Mouse (Mus musculus): ENCODE results near the gene Rtn1. TPM values are rescaled to one million over a fixed set of nuclear protein-coding genes. Genes with fewer than 3 reads are reported as not detected.

Rtn1 gene
- polyA plus RNA-seq, 1 experiment from 2014 or later: 0.85 TPM

- Histone ChIP-seq H3K27ac (no peak overlapping the region), H3K4me3 (ENCODE audit: inconsistent target) (no peak overlapping the region), H3K79me2 (ENCODE audit: inconsistent target) (no peaks in the 10 kb centered on the region), H3K36me3 (ENCODE audit: inconsistent target) (no peaks in the 10 kb centered on the region)
- WGBS (ENCODE audit: missing documents): 94% methylated on average over 14 of the region's 16 CpGs
These were observed 185.2 kb downstream of the Rtn1 start for GRCm38 (mm10) chr12:72223557-72224102.

DNA sequence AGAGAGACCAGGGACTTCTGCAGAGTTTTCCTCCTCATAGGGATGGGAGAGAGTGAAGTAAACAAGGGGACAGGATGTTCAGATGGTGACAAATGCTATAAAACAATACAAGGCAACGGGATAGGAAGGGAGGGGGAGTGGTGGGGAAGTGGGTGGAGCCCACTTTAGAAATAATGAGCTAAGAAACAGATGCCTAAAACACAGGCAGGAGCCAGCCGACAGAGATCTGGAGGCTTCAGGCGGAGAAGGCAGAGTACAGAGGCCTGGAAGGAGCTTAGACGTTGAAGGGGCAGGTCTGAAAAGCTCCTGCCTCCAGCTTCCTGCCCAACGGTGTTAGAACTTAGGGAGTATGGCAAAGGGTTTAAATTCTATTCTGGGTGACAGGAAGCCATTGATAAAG is 195.3 kb downstream of the Rtn1 start:
- no peaks in the 10 kb centered on the region for H3K79me2 ChIP-seq (ENCODE audit: inconsistent target)
- no peak overlapping the region for H3K27ac ChIP-seq
- no peak overlapping the region for H3K4me3 ChIP-seq (ENCODE audit: inconsistent target)
- WGBS (ENCODE audit: missing documents): 29% methylated on average over 5 of the region's 5 CpGs
- no peaks in the 10 kb centered on the region for H3K36me3 ChIP-seq (ENCODE audit: inconsistent target)

DNA sequence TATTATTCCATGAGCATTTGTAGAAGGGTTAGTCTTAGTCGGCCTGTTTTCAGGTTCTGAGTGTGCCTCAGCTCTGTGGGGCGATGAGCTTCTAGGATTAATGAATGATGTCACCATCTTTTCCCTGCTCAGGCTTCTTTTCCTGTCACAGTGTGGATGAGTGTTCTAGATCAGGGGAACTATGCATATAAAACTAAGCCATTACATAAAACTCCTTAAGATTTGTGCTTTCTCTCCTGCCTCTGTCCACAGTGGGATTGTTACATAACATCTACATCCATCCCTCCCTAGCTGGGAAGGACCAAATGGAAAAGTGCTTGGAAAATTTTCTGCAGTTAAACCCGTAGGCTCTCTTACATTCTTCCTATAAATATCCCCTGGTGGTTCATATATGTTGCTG is 208.0 kb downstream of the Rtn1 start:
- H3K4me3 ChIP-seq (ENCODE audit: inconsistent target): no peak overlapping the region
- no peaks in the 10 kb centered on the region for H3K79me2 ChIP-seq (ENCODE audit: inconsistent target)
- H3K27ac ChIP-seq: no peak overlapping the region
- no peaks in the 10 kb centered on the region for H3K36me3 ChIP-seq (ENCODE audit: inconsistent target)
- 83% methylated on average over 3 of the region's 3 CpGs for WGBS (ENCODE audit: missing documents)

GRCm38 (mm10) chr12:72197925-72198486 is 210.8 kb downstream of the Rtn1 start:
- H3K4me3 ChIP-seq (ENCODE audit: inconsistent target): no peak overlapping the region
- no peaks in the 10 kb centered on the region for H3K79me2 ChIP-seq (ENCODE audit: inconsistent target)
- H3K27ac ChIP-seq: no peak overlapping the region
- 58% methylated on average over 18 of the region's 18 CpGs for WGBS (ENCODE audit: missing documents)
- no peaks in the 10 kb centered on the region for H3K36me3 ChIP-seq (ENCODE audit: inconsistent target)

DNA sequence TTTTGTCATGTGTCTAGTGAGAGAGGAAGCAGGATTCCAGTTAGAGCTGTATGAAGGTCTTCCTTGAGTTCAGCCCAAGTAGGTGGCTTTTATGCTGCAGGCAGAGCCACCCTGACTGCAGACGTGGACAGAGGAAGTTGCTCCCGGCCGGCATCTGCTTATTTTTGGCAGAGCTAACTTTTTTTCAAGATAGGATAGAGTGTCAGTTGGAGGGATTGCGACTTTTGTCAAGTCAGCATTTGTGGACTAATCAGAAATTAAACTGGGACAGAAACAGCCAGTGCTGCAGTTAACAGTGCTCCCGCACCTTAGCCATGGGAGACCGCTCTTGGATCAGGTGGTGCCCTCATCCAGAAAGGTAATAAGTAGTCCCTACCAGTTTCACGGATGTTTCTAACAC is 211.4 kb downstream of the Rtn1 start:
- H3K36me3 ChIP-seq (ENCODE audit: inconsistent target): no peaks in the 10 kb centered on the region
- H3K79me2 ChIP-seq (ENCODE audit: inconsistent target): no peaks in the 10 kb centered on the region
- no peak overlapping the region for H3K27ac ChIP-seq
- H3K4me3 ChIP-seq (ENCODE audit: inconsistent target): no peak overlapping the region
- WGBS (ENCODE audit: missing documents): 74% methylated on average over 7 of the region's 7 CpGs

GRCm38 (mm10) chr12:72184929-72185328 is 223.9 kb downstream of the Rtn1 start, which contains the start of gene Ccdc175:
Ccdc175 (minus strand) TSS chr12:72185029.
- no peaks in the 10 kb centered on the region for H3K36me3 ChIP-seq (ENCODE audit: inconsistent target)
- no peak within 1 kb of the TSS for H3K4me3 ChIP-seq (ENCODE audit: inconsistent target)
- 87% methylated on average over 12 of the region's 12 CpGs for WGBS (ENCODE audit: missing documents)
- H3K79me2 ChIP-seq (ENCODE audit: inconsistent target): no peaks in the 10 kb centered on the region
- H3K27ac ChIP-seq: no peak within 1 kb of the TSS

- 90% methylated on average over 4 of the region's 4 CpGs for WGBS (ENCODE audit: missing documents)
- no peak overlapping the region for H3K27ac ChIP-seq
- H3K79me2 ChIP-seq (ENCODE audit: inconsistent target): no peaks in the 10 kb centered on the region
- no peak overlapping the region for H3K4me3 ChIP-seq (ENCODE audit: inconsistent target)
- H3K36me3 ChIP-seq (ENCODE audit: inconsistent target): no peaks in the 10 kb centered on the region
These were observed 229.3 kb downstream of the Rtn1 start for GRCm38 (mm10) chr12:72179561-72179960.

- 93% methylated on average over 3 of the region's 3 CpGs for WGBS (ENCODE audit: missing documents)
- Histone ChIP-seq H3K27ac (no peak overlapping the region), H3K36me3 (ENCODE audit: inconsistent target) (no peaks in the 10 kb centered on the region), H3K4me3 (ENCODE audit: inconsistent target) (no peak overlapping the region), H3K79me2 (ENCODE audit: inconsistent target) (no peaks in the 10 kb centered on the region)
These were observed 230.5 kb downstream of the Rtn1 start for GRCm38 (mm10) chr12:72178322-72178721.

Other genes starting within 250 kb of the Rtn1 start
- not detected in 3 replicates for gene Ccdc175, start 224.0 kb downstream of the Rtn1 start, polyA plus RNA-seq (2018)
- gene Lrrc9, start 32.8 kb upstream of the Rtn1 start, polyA plus RNA-seq (2018): 0.07 to 0.09 TPM in 2 of 3 replicates, not detected in the other
- 2.6 to 4.2 TPM (median 4.0 TPM) in 3 replicates for gene Pcnx4, start 127.3 kb upstream of the Rtn1 start, polyA plus RNA-seq (2018)
- gene Gm4756, start 240.6 kb upstream of the Rtn1 start, polyA plus RNA-seq (2018): not detected in 3 replicates